Mouse (Mus musculus) hindbrain, embryonic 10.5 days (tissue): Measurements from ENCODE around the gene Spint5. TPM values are rescaled to one million over a fixed set of nuclear protein-coding genes. Genes with fewer than 3 reads are reported as not detected.
A peak's percentile ranks its signal among the peaks of the same experiment; 100 is the strongest.

Source experiments
- DNase-seq: peaks from one replicate; pipeline ENCODE4 v3.0.0-alpha.2; 2017; ENCODE audit warnings: low spot score
- H3K27ac ChIP-seq: fragments of 300-500 bp; sonication (generic); 2 replicates; pipeline ENCODE4 v1.5.1; 2016; ENCODE audit warnings: mild to moderate bottlenecking, moderate library complexity
- H3K27me3 ChIP-seq: fragments of 300-500 bp; sonication (generic); 2 replicates; pipeline ENCODE4 v1.6.1; 2016; ENCODE audit warnings: mild to moderate bottlenecking; ENCODE audit not compliant: poor library complexity, insufficient read depth, severe bottlenecking
- H3K36me3 ChIP-seq: fragments of 300-500 bp; sonication (generic); 2 replicates; pipeline ENCODE4 v1.6.1; 2016; ENCODE audit warnings: mild to moderate bottlenecking, moderate library complexity
- H3K4me1 ChIP-seq: fragments of 300-500 bp; sonication (generic); replicated peaks from 2 replicates; pipeline ENCODE4 v1.6.1; 2016; ENCODE audit warnings: mild to moderate bottlenecking
- H3K4me3 ChIP-seq: fragments of 300-500 bp; sonication (generic); 2 replicates; pipeline ENCODE4 v1.5.1; 2016; ENCODE audit warnings: mild to moderate bottlenecking, moderate library complexity
- H3K9me3 ChIP-seq: fragments of 300-500 bp; sonication (generic); 2 replicates; pipeline ENCODE4 v1.6.1; 2016; ENCODE audit warnings: mild to moderate bottlenecking, moderate library complexity
- WGBS: fragments of 180-500 bp; shearing (Covaris S2); methylation state at CpG from one replicate; pipeline ENCODE4 v1.1.7; 2016; 5-methylcytosine and 5-hydroxymethylcytosine counted together
- polyA plus RNA-seq: library from polyadenylated mRNA; unstranded; fragments of >200 nt; fragmentation: Nextera tagmentation; extraction: Ambion mirVana; gene quantifications from 2 replicates; pipeline ENCODE4 v1.2.1, GENCODE M21; 2016

The Spint5 gene
- polyA plus RNA-seq, result not detected in 2 replicates

- 84% methylated on average over 6 of the region's 6 CpGs for WGBS
- H3K4me1 ChIP-seq, result no peaks in the 10 kb centered on the region
- no peaks in the 10 kb centered on the region for H3K9me3 ChIP-seq
- no peak within 1 kb of the TSS for H3K4me3 ChIP-seq
- no peak within 1 kb of the TSS for H3K27ac ChIP-seq
- no peaks in the 10 kb centered on the region for H3K27me3 ChIP-seq
- H3K36me3 ChIP-seq, result no peaks in the 10 kb centered on the region
- no peak for DNase-seq
Measured at GRCm38 (mm10) chr2:164715005-164715404, at the start of gene Spint5. Spint5 (plus strand) TSS chr2:164715305.

- H3K9me3 ChIP-seq, result peaks cover 8% of the 10 kb centered on the region; the same call in 1 of the 2 replicates
- H3K4me1 ChIP-seq, result no peaks in the 10 kb centered on the region
- H3K36me3 ChIP-seq, result no peaks in the 10 kb centered on the region
- no peak overlapping the region for H3K4me3 ChIP-seq
- H3K27ac ChIP-seq, result no peak overlapping the region
- no peak for DNase-seq
- H3K27me3 ChIP-seq, result no peaks in the 10 kb centered on the region
- 86% methylated on average over 5 of the region's 5 CpGs for WGBS
Measured at GRCm38 (mm10) chr2:164670261-164670660, 44.8 kb upstream of the Spint5 start.

DNA sequence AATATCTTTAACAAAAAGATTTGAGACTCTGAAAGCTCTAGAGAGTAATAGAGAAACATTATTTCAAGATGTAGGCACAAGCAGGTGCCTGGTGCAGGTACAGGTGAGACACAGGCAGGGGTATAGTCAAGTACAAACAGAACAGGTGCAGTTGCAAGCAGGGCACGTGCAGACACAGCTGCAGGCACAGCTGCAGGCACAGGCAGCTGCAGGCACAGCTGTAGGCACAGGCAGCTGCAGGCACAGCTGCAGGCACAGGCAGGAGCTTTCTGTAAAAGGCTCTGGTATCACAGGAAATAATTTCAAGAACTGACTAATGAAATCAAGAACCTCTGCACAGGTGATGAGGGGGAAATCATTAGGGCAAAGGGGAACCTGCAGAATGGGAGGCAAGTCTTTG, 44.2 kb upstream of the Spint5 start:
- no peak for DNase-seq
- H3K4me3 ChIP-seq, result no peak overlapping the region
- no peaks in the 10 kb centered on the region for H3K4me1 ChIP-seq
- 34% methylated on average over 1 of the region's 1 CpGs for WGBS
- no peaks in the 10 kb centered on the region for H3K36me3 ChIP-seq
- no peaks in the 10 kb centered on the region for H3K27me3 ChIP-seq
- peaks cover 8% of the 10 kb centered on the region; the same call in 1 of the 2 replicates for H3K9me3 ChIP-seq
- no peak overlapping the region for H3K27ac ChIP-seq

- 84% methylated on average over 7 of the region's 7 CpGs for WGBS
- no peak for DNase-seq
- Histone ChIP-seq H3K9me3 (peaks cover 2% of the 10 kb centered on the region; the same call in 1 of the 2 replicates), H3K4me1 (peaks cover 4% of the 10 kb centered on the region; the same call in 1 of the 2 replicates), H3K36me3 (no peaks in the 10 kb centered on the region), H3K27me3 (no peaks in the 10 kb centered on the region), H3K27ac (no peak within 1 kb of the TSS), H3K4me3 (no peak within 1 kb of the TSS)
Measured at GRCm38 (mm10) chr2:164673987-164674386, 41.1 kb upstream of the Spint5 start, which contains the start of gene Wfdc11. Wfdc11 (minus strand) TSS chr2:164674087.

GRCm38 (mm10) chr2:164676103-164676502, 39.0 kb upstream of the Spint5 start:
- Histone ChIP-seq H3K36me3 (no peaks in the 10 kb centered on the region), H3K27ac (no peak overlapping the region), H3K4me3 (no peak overlapping the region), H3K27me3 (no peaks in the 10 kb centered on the region), H3K4me1 (peaks cover 12% of the 10 kb centered on the region), H3K9me3 (0 out of 2 replicates have a peak, but pooled peaks cover 2% of the 10 kb centered on the region)
- WGBS, result 78% methylated on average over 7 of the region's 7 CpGs
- no peak for DNase-seq

- Histone ChIP-seq H3K36me3 (no peaks in the 10 kb centered on the region), H3K27ac (no peak overlapping the region), H3K27me3 (no peaks in the 10 kb centered on the region), H3K9me3 (0 out of 2 replicates have a peak, but pooled peaks cover 2% of the 10 kb centered on the region), H3K4me1 (peaks cover 12% of the 10 kb centered on the region), H3K4me3 (no peak overlapping the region)
- no peak for DNase-seq
- WGBS, result 86% methylated on average over 16 of the region's 16 CpGs
Measured at GRCm38 (mm10) chr2:164676916-164677685, 38.0 kb upstream of the Spint5 start.

DNA sequence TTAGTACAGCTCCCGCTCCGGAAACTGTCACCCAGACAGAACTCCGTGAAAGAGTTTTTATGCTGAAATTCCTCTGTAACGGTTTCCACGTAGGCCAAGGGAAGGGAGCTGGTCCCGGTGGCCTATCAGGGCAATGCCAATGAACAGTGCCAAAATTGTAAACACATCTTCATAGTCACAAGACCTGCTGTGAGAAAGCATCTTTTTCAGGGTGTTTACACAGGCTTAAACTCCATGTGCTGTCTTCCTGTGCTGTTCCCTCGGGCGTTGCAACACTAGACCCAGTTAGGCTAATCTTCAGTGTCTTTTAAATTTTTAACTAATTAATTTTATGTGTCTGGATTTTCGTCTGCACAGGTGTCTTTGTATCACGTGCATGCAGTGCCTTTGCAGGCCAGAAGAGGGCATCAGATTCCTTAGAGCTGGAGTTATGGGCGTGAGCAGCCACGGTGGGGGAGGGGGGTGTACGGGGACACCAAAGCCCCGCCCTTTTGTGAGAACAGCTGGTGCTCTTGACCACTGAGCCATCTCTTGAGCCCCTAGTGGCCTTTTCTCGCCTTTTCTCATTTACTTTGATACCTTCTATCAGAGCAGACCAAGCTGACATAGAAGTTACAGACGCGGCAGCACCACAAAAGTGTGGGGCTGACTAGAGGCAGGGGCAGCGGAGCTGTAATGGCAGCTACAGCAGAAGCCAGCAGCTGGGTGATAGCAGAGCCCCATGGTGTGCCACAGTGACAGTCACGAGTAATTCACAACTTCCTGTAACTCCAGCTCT, 36.1 kb upstream of the Spint5 start:
- H3K4me3 ChIP-seq, result peak overlapping the region; percentile 41
- 0 out of 2 replicates have a peak overlapping the region, but pooled peaks have one; percentile 50 for H3K27ac ChIP-seq
- peaks cover 12% of the 10 kb centered on the region for H3K4me1 ChIP-seq
- H3K36me3 ChIP-seq, result no peaks in the 10 kb centered on the region
- H3K9me3 ChIP-seq, result no peaks in the 10 kb centered on the region
- DNase-seq, result peak; percentile 85
- WGBS, result 24% methylated on average over 19 of the region's 19 CpGs
- no peaks in the 10 kb centered on the region for H3K27me3 ChIP-seq

DNA sequence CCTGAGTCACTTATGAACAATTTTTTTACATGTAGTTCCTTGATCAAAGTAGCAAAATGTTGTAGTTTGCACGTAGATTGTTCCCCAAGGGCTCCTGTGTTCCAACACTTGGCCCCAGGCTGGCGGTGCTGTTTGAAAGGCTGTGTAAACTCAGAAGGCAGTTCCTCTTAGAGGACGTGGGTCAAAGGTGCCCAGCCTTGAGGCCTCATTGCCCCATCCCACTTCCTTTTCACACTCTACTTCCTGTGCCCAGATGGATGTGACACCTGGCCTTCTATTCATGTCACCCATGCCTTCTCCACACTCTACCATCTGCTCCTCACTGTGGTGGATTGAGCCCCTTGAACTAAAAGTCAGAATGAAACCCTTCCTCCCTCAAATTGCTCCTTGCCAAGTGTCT, 35.2 kb upstream of the Spint5 start:
- Histone ChIP-seq H3K4me3 (no peak overlapping the region), H3K9me3 (no peaks in the 10 kb centered on the region), H3K36me3 (no peaks in the 10 kb centered on the region), H3K27me3 (no peaks in the 10 kb centered on the region), H3K4me1 (peaks cover 12% of the 10 kb centered on the region), H3K27ac (no peak overlapping the region)
- whole genome bisulfite sequencing, result 53% methylated on average over 3 of the region's 3 CpGs
- peak; percentile 21 for DNase-seq

- no peak within 1 kb of the TSS for H3K27ac ChIP-seq
- H3K4me3 ChIP-seq, result no peak within 1 kb of the TSS
- no peaks in the 10 kb centered on the region for H3K36me3 ChIP-seq
- no peaks in the 10 kb centered on the region for H3K27me3 ChIP-seq
- DNase-seq, result no peak
- no peaks in the 10 kb centered on the region for H3K9me3 ChIP-seq
- 66% methylated on average over 3 of the region's 3 CpGs for WGBS
- H3K4me1 ChIP-seq, result peaks cover 2% of the 10 kb centered on the region; the same call in 1 of the 2 replicates
Measured at GRCm38 (mm10) chr2:164684807-164685206, 30.3 kb upstream of the Spint5 start, which contains the start of gene Wfdc13. Wfdc13 (plus strand) TSS chr2:164685107.

DNA sequence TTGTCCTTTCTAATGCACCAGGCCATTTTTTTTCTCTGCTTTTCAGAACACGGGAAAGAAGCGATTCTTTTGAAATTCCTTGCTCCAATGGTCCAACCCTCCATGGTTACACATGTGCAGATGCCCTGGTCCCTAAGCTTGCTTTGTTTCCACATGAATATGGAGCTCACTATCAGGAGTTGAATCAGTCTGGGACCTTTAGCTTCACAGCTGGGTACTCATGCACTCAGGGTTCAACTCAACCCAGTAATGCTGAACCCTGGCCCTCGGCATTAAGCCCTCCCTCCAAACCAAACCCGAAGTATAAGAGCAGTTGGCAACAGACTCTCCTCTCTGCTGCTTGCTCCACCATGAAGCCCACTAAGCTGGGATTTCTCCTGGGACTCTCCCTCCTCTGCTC, 16.9 kb upstream of the Spint5 start, which contains the start of gene Spint4:
TSS of gene Spint4 (plus strand) at position 301 of the 400 bp plus-strand sequence.
- WGBS, result 78% methylated on average over 4 of the region's 4 CpGs
- Histone ChIP-seq H3K36me3 (no peaks in the 10 kb centered on the region), H3K4me3 (no peak within 1 kb of the TSS), H3K27ac (no peak within 1 kb of the TSS), H3K4me1 (no peaks in the 10 kb centered on the region), H3K9me3 (no peaks in the 10 kb centered on the region), H3K27me3 (no peaks in the 10 kb centered on the region)
- DNase-seq, result no peak

GRCm38 (mm10) chr2:164700959-164701358, 14.1 kb upstream of the Spint5 start:
- DNase-seq, result no peak
- no peaks in the 10 kb centered on the region for H3K36me3 ChIP-seq
- no peaks in the 10 kb centered on the region for H3K27me3 ChIP-seq
- no peaks in the 10 kb centered on the region; the same call in 1 of the 2 replicates for H3K9me3 ChIP-seq
- H3K27ac ChIP-seq, result no peak overlapping the region
- H3K4me3 ChIP-seq, result no peak overlapping the region
- no peaks in the 10 kb centered on the region for H3K4me1 ChIP-seq
- 90% methylated on average over 5 of the region's 5 CpGs for WGBS

DNA sequence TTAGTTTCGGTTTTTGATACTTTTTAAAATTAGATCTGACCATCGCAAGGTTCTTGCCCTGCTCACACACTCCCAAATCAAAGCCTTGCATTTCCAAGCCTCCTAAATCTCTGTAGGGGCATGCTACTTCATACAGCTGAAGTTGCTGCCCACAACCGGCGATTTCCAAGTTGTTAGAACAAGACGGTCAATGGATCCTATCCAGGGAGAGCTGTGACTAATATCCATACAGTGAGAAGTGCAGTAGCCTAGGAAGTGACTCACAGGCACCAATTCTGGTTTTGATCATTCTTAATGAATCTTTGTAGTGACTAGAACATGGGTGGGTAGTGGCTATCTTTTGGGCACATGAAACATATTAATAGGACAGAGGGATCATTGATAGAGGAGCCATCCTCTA, 13.3 kb upstream of the Spint5 start:
- H3K4me3 ChIP-seq, result no peak overlapping the region
- H3K9me3 ChIP-seq, result no peaks in the 10 kb centered on the region; the same call in 1 of the 2 replicates
- DNase-seq, result no peak
- H3K27ac ChIP-seq, result no peak overlapping the region
- H3K36me3 ChIP-seq, result no peaks in the 10 kb centered on the region
- H3K27me3 ChIP-seq, result no peaks in the 10 kb centered on the region
- no peaks in the 10 kb centered on the region for H3K4me1 ChIP-seq
- 92% methylated on average over 5 of the region's 5 CpGs for WGBS

- H3K9me3 ChIP-seq, result no peaks in the 10 kb centered on the region; the same call in 1 of the 2 replicates
- no peaks in the 10 kb centered on the region for H3K36me3 ChIP-seq
- H3K27ac ChIP-seq, result no peak overlapping the region
- DNase-seq, result no peak
- H3K4me3 ChIP-seq, result no peak overlapping the region
- H3K4me1 ChIP-seq, result no peaks in the 10 kb centered on the region
- no peaks in the 10 kb centered on the region for H3K27me3 ChIP-seq
- 83% methylated on average over 5 of the region's 5 CpGs for WGBS
Measured at GRCm38 (mm10) chr2:164704235-164704634, 10.9 kb upstream of the Spint5 start.
